Mouse (Mus musculus) embryo, embryonic 10.5 days (tissue): ENCODE measurements at regions not wholly inside any gene's neighbourhood (a gene's known extent, or its start where the extent isn't known, plus 50 kb on each side); places are given as distances from the start of the nearest gene placed in this dataset.

ENCODE experiments used
- DNase-seq: peaks from one replicate; pipeline ENCODE4 v3.0.0-alpha.2; 2015; ENCODE audit warnings: low spot score

- no peak for DNase-seq
Observed at GRCm38 (mm10) chr1:24832246-24832645, 153.8 kb downstream of the Lmbrd1 start.

- DNase-seq = no peak
Observed at GRCm38 (mm10) chr1:24866877-24867276, 188.4 kb downstream of the Lmbrd1 start.

- no peak for DNase-seq
Observed at GRCm38 (mm10) chr1:24869772-24870171, 191.3 kb downstream of the Lmbrd1 start.

GRCm38 (mm10) chr1:24870685-24871417 lies 192.4 kb downstream of the Lmbrd1 start:
- DNase-seq = no peak

- DNase-seq = no peak
Observed at GRCm38 (mm10) chr1:24877014-24877413, 198.6 kb downstream of the Lmbrd1 start.

- no peak for DNase-seq
Observed at GRCm38 (mm10) chr1:24883638-24884037, 205.2 kb downstream of the Lmbrd1 start.

GRCm38 (mm10) chr1:24901278-24901677 lies 222.8 kb downstream of the Lmbrd1 start:
- DNase-seq = peak; percentile 76

GRCm38 (mm10) chr1:24938303-24939263 lies 260.2 kb downstream of the Lmbrd1 start:
- DNase-seq = no peak

- no peak for DNase-seq
Observed at GRCm38 (mm10) chr1:24942757-24943296, 264.4 kb downstream of the Lmbrd1 start.

- DNase-seq = peak; percentile 11
Observed at GRCm38 (mm10) chr1:24943451-24943850, 265.0 kb downstream of the Lmbrd1 start.

GRCm38 (mm10) chr1:24972681-24973080 lies 294.3 kb downstream of the Lmbrd1 start:
- DNase-seq = no peak

GRCm38 (mm10) chr1:25008456-25009169 lies 330.2 kb downstream of the Lmbrd1 start:
- no peak for DNase-seq

- DNase-seq = no peak
Observed at GRCm38 (mm10) chr1:25012754-25013153, 334.3 kb downstream of the Lmbrd1 start.
